Mouse (Mus musculus) heart, postnatal 0 days (tissue): ENCODE measurements at regions not wholly inside any gene's neighbourhood (a gene's known extent, or its start where the extent isn't known, plus 50 kb on each side); places are given as distances from the start of the nearest gene placed in this dataset.

ENCODE experiments used
- ATAC-seq: fragments of 200-750 bp; cut with Nextera tagmentation; 2 replicates; pipeline ENCODE4 v1.8.0; 2017; ENCODE audit warnings: low read depth, moderate number of reproducible peaks, moderate library complexity; ENCODE audit not compliant: insufficient read depth
- DNase-seq: peaks from one replicate; pipeline ENCODE4 v3.0.0-alpha.2; 2016; ENCODE audit warnings: low spot score
- H3K27ac ChIP-seq: fragments of 300-500 bp; sonication (generic); 2 replicates; pipeline ENCODE4 v1.5.1; 2014; ENCODE audit warnings: low read depth, mild to moderate bottlenecking
- H3K27me3 ChIP-seq: fragments of 300-500 bp; sonication (generic); 2 replicates; pipeline ENCODE4 v1.6.1; 2014; ENCODE audit warnings: low read length, mixed read lengths; ENCODE audit not compliant: control insufficient read depth, insufficient read depth
- H3K36me3 ChIP-seq: fragments of 300-500 bp; sonication (generic); replicated peaks from 2 replicates; pipeline ENCODE4 v1.6.1; 2014; ENCODE audit warnings: low read length, mixed read lengths; ENCODE audit not compliant: control insufficient read depth, insufficient read depth
- H3K4me1 ChIP-seq: fragments of 300-500 bp; sonication (generic); 2 replicates; pipeline ENCODE4 v1.6.1; 2014; ENCODE audit warnings: antibody characterized with exemption; ENCODE audit not compliant: control insufficient read depth, insufficient read depth
- H3K4me2 ChIP-seq: fragments of 300-500 bp; sonication (generic); 2 replicates; pipeline ENCODE4 v1.6.1; 2014; ENCODE audit warnings: low read depth, mild to moderate bottlenecking, low read length, moderate library complexity
- H3K4me3 ChIP-seq: fragments of 300-500 bp; sonication (generic); 2 replicates; pipeline ENCODE4 v1.5.1; 2014; ENCODE audit warnings: low read depth, low read length
- H3K9ac ChIP-seq: fragments of 300-500 bp; sonication (generic); replicated peaks from 2 replicates; pipeline ENCODE4 v1.6.1; 2014; ENCODE audit warnings: low read depth, low read length, mixed read lengths
- H3K9me3 ChIP-seq: fragments of 300-500 bp; sonication (generic); replicated peaks from 2 replicates; pipeline ENCODE4 v1.6.1; 2016; ENCODE audit warnings: low read length; ENCODE audit not compliant: control insufficient read depth
- CTCF ChIP-seq: IDR thresholded peaks from 2 replicates; pipeline ENCODE4 v1.5.1; 2016; ENCODE audit warnings: antibody characterized with exemption, control low read depth, low read depth
- EP300 ChIP-seq: IDR thresholded peaks from 2 replicates; pipeline ENCODE4 v1.6.1; 2016; ENCODE audit warnings: antibody characterized with exemption, low read depth
- WGBS: fragments of 180-500 bp; shearing (Covaris S2); extraction: QIAGEN DNeasy Blood & Tissue Kit; methylation state at CpG from one replicate; pipeline ENCODE4 v1.1.7; 2014; 5-methylcytosine and 5-hydroxymethylcytosine counted together

DNA sequence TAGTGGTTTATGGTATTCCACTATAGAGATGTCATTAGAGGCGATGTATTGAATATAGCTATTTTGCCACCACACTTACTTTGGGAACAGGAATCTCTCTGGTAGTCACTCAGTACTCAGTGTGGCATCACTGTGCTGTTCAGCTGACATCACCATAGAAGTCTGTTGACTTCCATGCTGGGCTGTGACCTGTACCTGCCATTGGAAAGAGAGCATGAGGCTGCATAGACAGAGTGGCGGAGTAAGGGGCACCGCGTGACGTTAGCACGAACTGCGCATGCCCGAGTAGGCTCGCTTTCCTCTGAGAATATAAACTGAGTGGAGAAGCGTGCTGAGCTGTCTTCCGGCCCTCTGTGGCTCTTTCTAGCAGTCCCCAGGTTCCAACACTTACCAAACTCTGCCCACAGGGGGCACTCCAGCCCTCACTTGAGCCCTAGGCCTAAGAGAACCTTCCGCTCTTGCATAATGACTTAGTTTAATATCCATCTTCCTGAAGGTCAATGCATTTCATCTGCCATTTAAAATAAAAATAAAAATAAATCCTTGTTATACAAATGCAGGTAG is 136.2 kb upstream of the Syt6 start:
- ATAC-seq (no peak), DNase-seq (peak; percentile 10)
- H3K27ac ChIP-seq: no peak overlapping the region
- H3K4me1 ChIP-seq: no peaks in the 10 kb centered on the region
- H3K9ac ChIP-seq: no peak overlapping the region
- no peaks in the 10 kb centered on the region for H3K27me3 ChIP-seq
- no peaks in the 10 kb centered on the region for H3K36me3 ChIP-seq
- H3K4me3 ChIP-seq: no peak overlapping the region
- no peaks in the 10 kb centered on the region for H3K9me3 ChIP-seq
- 56% methylated on average over 12 of the region's 12 CpGs for WGBS
- peak; percentile 36 for TF ChIP-seq CTCF
- no peak for TF ChIP-seq EP300
- no peak overlapping the region for H3K4me2 ChIP-seq

DNA sequence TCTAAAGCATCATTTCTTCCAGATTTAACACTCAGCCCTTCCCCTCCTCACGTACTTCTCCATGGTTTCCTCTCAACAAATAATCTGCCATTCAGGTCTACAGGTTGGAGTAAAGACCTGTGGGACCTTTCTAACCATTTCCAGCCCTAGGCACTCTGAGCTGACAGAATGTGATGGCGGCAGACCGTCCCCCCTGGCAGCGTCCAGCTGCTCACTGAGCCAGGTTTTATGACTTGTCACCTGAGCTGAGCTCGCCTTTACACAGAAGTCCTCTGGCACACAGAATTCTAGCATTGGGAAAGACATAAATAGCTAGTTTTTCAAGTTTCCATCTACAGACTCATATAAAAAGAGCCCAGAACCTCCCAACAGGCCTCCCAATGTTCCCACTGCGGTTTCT is 131.8 kb upstream of the Syt6 start:
- H3K9ac ChIP-seq: no peak overlapping the region
- no peak overlapping the region for H3K4me2 ChIP-seq
- no peaks in the 10 kb centered on the region for H3K36me3 ChIP-seq
- no peak overlapping the region for H3K27ac ChIP-seq
- no peaks in the 10 kb centered on the region for H3K9me3 ChIP-seq
- TF ChIP-seq CTCF (no peak), EP300 (no peak)
- H3K27me3 ChIP-seq: no peaks in the 10 kb centered on the region
- WGBS: 87% methylated on average over 6 of the region's 6 CpGs
- no peak for DNase-seq
- H3K4me1 ChIP-seq: no peaks in the 10 kb centered on the region
- H3K4me3 ChIP-seq: no peak overlapping the region
- ATAC-seq: no peak

DNA sequence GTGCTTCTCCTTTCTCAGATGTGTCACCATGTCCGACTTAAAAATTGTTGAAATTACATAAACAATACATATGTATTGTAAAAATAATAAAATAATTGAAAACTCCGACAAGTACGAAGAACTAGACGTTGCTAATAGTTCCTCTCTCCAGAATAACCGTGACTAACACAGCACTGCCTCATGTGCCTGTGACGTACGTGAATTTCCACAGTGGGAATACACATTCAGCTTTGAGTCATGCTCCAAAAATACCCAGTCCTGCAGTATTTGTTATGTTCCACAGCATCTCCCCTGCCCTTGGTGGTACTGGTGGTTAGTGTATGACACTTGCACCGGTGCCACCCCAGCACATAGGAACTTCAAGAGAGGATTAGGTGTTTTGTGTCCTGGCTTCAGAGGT is 129.2 kb upstream of the Syt6 start:
- H3K4me1 ChIP-seq: no peaks in the 10 kb centered on the region
- ATAC-seq: no peak
- H3K27ac ChIP-seq: no peak overlapping the region

GRCm38 (mm10) chr3:103449851-103450250 is 125.2 kb upstream of the Syt6 start:
- 67% methylated on average over 7 of the region's 7 CpGs for WGBS
- no peaks in the 10 kb centered on the region for H3K27me3 ChIP-seq

More for the DNA sequence above, 129.2 kb upstream of the Syt6 start:
- WGBS: 83% methylated on average over 8 of the region's 8 CpGs
- no peak overlapping the region for H3K9ac ChIP-seq
- H3K4me3 ChIP-seq: no peak overlapping the region
- no peaks in the 10 kb centered on the region for H3K36me3 ChIP-seq
- no peak for DNase-seq
- H3K9me3 ChIP-seq: no peaks in the 10 kb centered on the region
- no peaks in the 10 kb centered on the region for H3K27me3 ChIP-seq
- no peak for TF ChIP-seq CTCF
- TF ChIP-seq EP300: no peak
- no peak overlapping the region for H3K4me2 ChIP-seq

GRCm38 (mm10) chr3:103451971-103452370 is 123.1 kb upstream of the Syt6 start:
- Histone ChIP-seq H3K4me1 (no peaks in the 10 kb centered on the region), H3K36me3 (no peaks in the 10 kb centered on the region), H3K27me3 (no peaks in the 10 kb centered on the region), H3K4me2 (no peak overlapping the region), H3K9me3 (no peaks in the 10 kb centered on the region), H3K9ac (no peak overlapping the region), H3K4me3 (no peak overlapping the region), H3K27ac (no peak overlapping the region)
- 69% methylated on average over 3 of the region's 3 CpGs for WGBS
- no peak for DNase-seq
- TF ChIP-seq EP300 (no peak), CTCF (no peak)
- ATAC-seq: no peak

More at GRCm38 (mm10) chr3:103449851-103450250, 125.2 kb upstream of the Syt6 start:
- H3K4me2 ChIP-seq: no peak overlapping the region
- DNase-seq: no peak
- TF ChIP-seq EP300 (no peak), CTCF (no peak)
- H3K4me3 ChIP-seq: no peak overlapping the region
- H3K9me3 ChIP-seq: no peaks in the 10 kb centered on the region
- no peak overlapping the region for H3K27ac ChIP-seq
- no peak overlapping the region for H3K9ac ChIP-seq
- no peak for ATAC-seq
- no peaks in the 10 kb centered on the region for H3K4me1 ChIP-seq
- H3K36me3 ChIP-seq: no peaks in the 10 kb centered on the region

DNA sequence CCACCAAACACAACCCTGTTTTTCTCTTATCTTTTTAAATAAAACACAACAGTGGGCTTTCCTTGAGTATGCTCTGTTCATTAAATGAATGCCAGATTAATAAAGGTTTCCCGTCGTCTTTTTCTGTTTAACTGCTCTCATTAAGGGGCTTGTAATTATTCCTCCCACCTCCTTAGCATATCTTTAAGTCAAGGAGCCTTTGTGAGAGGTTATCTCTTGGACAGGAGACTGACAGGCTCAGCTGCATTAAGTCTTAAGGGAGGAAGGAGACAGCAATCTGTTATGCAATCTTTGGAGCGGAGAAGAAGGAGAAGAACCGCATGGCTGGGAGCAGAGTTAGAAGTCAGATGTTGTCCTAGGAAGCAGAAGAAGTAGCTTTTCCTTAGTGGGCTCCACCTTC is 111.3 kb upstream of the Syt6 start:
- ATAC-seq: no peak
- Histone ChIP-seq H3K36me3 (no peaks in the 10 kb centered on the region), H3K27ac (no peak overlapping the region), H3K4me2 (no peak overlapping the region), H3K9me3 (no peaks in the 10 kb centered on the region), H3K4me3 (no peak overlapping the region), H3K9ac (no peak overlapping the region), H3K27me3 (no peaks in the 10 kb centered on the region), H3K4me1 (no peaks in the 10 kb centered on the region)
- WGBS: 60% methylated on average over 4 of the region's 4 CpGs
- DNase-seq: no peak
- TF ChIP-seq EP300: no peak
- TF ChIP-seq CTCF: no peak
